Mouse (Mus musculus) megakaryocyte-erythroid progenitor cell, adult 5-6 weeks (primary cell): ENCODE results near the gene Iqgap2. TPM values are rescaled to one million over a fixed set of nuclear protein-coding genes. Genes with fewer than 3 reads are reported as not detected.

ENCODE experiments used
- ATAC-seq: replicated peaks from 2 replicates; pipeline ENCODE4 v1.8.0; 2016; ENCODE audit warnings: mild to moderate bottlenecking, inconsistent platforms; ENCODE audit not compliant: severe bottlenecking, poor library complexity, low FRiP score, low TSS enrichment
- total RNA-seq, 2 experiments: library from RNA; stranded (forward) in 1 of 2; stranded (reverse) in 1 of 2; fragments of 200-1000, 215-1000 nt in 1 of 2; fragments of >200 nt in 1 of 2; fragmentation: Nextera tagmentation in 1 of 2; gene quantifications; 2 replicates each; pipeline ENCODE4 v1.2.3; 2014 to 2017

Gene Iqgap2
- total RNA-seq, 2 experiments from 2014 or later, result 42.7 to 91.1 TPM

DNA sequence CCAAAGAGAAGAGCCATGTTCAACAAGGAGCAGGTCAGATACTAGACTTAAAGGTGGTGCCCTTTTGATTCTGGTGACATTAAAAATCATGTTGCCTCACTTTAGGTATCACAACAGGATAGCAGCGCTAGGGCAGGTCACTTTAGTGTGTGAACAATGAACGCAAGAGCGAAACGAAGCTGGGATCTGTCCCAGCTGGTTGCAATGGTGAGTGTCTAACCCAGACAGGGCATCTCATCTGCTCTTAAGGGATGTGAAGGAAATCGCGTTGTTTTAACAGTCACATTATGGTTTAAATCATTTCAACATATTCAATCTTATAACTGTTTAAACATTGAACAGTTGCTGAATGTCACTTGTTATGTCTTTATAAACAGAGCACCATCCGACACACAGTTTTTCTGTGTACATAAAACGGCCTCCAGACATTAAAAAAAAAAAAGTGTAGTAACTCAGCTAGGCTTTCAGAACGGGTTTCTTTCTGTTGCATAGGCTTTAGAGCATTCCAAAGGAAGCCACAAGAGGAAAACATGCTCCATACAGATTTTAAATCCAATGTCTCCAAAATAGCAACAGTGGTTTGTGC, 148.7 kb downstream of the Iqgap2 start:
- no peak for ATAC-seq

DNA sequence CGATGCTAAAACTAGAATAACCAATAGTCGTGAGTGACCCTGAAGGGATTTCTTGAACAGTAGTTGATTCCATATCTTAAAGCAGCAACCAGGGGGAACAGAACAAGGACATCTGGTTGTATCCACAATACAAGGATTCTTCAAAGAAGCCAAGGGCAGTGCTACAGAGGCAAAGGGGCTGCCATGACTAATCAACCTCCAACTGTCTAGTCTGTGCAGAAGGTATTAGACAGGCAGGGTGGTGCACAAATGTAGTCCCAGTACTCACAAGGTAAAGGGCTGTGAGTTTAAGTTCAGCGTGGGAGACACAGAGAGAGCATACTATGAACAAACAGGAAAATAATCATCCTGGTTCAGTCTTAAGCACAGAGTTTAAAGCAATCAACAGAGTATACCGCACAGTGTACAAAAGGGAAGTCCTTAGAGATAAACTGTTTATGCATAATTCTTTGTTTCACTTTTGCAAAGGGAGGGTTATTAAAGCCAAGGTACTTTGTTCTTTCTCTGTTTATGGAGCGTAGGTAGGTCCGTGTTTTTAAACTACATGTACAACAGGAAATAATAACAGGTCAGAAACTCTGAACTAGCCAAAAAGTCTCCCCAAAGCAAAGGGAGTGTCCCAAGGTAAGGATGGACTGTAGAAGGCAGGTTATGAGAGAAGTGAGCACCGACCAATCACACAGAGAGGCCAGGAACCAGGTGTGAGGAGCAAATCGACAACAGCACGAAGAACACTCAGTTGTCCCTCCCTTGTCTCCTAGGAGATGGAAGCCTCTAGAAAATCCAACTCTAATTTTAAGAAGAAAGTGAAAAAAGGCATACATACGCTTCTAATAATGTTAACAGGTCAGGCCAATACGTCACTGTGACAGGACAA, 149.7 kb downstream of the Iqgap2 start:
- no peak; the same call in 1 of the 2 replicates for ATAC-seq

DNA sequence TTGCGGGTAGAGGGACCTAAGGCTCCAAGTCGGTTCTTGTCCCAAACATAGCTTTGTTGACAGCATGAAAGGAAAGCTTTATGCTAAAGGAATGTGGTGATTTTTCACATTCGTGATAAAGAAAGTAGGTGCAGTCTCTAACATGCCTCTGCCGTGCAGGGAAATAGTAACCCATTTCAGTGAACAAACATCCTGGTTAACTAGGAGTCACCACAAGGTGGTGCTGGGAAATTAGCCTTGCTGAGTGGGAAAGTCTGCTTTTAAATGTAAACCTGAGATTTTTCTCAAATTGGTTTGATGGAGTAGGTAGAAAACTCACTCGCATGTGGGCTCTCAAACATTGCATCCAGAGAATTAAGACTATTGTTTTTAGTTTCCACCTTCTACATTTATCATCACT, 152.1 kb downstream of the Iqgap2 start:
- no peak for ATAC-seq

DNA sequence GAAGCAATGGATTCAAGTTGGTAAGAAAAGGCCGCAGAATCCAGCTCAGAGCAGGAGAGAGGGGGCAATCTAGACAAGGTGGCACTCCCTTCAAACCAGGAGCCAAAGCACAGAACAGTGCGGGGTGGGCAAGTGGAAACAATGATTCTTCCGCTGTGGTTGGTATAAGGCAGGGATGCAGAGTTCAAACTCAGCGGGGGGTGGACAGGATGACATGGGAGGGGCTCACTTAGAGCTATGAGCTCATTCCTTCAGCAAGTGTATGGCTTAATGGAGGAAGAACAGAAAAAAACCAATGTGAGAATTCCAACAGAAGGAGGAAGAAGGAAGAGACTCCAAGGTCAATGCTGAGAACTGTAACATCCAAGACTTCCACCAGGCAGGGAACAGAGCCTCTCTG, 161.2 kb downstream of the Iqgap2 start:
- no peak for ATAC-seq

DNA sequence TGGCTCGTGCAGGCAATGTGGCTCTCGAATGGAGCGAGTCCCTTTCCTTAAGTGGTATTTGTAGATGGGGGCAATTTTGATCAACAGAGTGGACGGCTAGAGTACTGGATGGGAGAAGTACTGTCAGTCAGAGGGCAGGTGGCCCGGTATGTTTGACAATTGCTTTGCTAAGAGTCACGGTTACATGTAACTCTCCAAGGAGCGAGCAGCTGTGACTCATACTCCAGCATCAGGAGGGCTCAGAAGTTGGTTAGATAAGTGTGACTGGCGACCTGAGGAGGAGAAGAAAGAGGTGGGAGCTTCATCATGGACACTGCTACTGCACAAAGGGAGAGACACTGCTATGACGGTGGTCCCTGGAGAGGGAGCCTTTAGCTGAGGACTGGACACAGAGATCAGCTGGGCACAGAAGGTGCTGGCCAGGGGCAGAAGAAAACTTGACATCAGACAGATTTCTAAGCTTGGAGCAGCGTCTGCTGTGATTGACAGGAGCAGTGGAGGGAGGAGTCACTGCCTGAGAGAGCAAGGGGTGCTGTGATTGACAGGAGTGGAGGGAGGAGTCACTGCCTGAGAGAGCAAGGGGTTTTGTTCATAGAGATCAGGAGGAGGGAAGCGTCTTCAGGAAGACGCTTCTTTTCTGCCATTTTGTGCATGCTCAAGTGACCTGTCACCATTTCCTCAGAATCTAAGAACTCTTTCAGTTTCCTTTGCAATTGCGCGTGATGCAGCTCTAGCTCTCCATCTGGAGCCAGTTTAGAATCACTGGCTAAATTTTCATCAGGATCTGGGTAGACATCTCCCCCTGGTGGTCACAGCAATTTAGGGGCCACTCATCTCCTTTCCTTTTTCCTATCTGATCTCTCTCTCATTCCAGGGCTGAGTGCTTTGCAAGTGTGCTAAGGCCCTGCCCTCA, 172.1 kb downstream of the Iqgap2 start:
- ATAC-seq, result peak; percentile 90

DNA sequence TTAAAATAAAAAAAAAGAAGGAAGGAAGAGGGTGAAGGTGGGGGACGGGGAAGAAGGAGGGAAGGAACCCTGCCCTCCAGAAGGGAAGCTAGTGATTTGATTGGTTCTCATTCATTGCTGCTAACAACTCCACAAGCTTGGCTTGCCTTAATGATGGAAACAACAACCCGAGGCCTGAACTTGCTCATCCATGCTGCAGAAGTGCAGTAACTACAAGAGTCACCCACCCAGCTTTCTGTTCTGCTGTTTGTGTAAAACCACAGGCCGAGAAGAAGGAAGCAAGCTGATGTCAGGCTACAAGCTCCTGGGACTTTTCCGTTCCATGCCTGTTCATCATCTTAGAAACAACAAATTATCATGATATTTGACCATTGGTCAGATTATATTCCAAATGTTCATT, 176.4 kb downstream of the Iqgap2 start:
- no peak for ATAC-seq

DNA sequence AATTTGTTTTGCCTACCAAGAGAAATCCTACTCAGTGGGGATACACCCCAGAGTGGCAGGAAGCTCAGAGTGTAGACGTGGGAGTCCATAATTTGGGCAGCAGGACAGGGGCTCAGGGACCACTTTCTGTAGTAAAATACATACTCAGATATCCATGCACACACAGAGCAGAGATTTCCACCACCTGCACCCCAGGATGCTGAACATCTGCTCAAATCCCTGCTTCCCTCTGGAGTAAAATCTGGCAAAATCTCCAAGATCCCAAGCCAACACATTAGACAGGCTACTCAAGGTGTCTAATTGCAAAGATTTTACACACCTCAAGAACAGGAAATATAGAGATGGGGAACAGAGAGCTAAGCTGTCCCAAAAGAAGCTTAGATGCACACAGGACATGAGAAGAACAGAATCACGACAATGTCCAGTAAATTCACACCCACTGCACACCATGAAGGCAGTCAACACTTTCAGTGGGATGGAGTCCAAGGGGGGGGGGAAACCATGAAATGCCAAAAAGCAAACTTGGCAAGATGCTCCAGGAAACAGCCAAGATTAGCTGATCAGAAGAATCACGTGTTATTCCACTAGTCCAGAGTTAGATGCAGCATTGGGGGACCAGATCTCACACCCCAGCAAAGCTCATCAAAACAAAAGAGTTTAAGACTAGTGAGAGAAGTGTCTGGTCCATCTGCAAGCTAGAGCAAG, 177.3 kb downstream of the Iqgap2 start:
- ATAC-seq, result no peak

DNA sequence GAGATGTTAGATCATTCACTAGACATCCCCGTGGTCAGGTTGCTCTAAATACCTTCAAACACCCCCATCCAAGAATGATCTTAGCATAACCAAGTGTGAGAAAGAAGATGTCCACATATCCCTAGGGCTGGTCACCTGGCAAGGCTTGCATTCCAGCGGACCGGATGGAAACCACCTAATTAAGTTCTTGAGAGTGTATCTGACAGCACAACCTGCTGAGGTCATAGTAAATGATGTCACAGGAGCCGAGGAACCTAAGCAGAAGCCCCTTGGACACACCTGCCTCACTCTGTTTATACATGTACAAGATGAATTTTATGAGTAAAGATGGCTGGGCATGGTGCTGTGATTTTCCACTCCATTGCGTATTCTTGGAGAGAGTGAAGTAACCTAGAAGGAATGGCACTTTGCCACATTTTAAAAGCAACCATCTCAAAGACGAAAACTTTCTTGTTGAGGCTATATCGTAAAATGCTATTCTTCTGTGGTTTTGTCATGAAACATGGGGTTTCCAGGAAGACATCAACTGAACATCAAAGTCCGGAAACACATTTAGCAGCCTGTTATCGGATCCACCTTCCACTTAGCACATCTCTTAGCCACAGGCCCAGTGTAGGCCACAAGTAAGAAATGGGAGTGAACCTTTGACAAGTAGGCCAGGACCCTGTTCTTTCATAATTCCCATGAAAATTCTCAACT, 179.0 kb downstream of the Iqgap2 start:
- ATAC-seq, result peak; percentile 57

DNA sequence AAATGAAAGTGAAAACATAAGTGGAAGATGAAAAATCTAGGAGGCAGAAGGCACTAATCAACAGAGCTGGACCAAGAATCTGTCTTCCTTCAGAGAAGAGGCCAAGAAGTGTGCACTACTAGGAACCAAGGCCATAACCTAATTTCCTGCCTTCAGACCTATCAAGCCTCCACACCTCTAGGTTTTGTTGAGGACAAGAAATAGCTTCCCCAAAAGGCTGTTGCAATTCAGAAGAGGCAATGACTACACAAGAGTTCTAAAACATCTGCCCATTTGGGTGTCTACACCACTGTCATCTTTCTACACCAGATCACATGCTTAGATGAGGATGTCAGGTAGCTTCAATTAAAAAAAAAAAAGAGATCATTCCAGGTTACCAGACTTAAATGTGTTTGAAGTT, 179.7 kb downstream of the Iqgap2 start:
- no peak for ATAC-seq

DNA sequence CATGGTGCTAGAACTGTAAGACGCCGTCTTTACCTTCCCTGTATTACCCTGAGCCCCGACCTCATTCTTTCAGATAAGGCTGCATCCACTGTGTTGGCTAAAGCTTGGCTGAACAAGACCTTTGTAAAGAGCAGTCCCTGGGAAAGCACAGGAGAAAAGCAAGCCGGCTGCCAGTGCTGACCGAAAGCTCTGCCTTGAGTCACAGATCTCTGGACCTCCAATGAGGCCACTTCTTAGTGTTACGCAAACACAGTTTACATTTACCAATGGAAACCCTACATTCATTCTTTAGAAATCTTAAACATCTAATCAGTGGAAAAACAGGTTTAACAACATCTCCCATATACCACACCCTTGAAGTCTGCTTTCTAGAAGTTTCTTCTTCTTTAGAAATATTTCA, 186.1 kb downstream of the Iqgap2 start:
- ATAC-seq, result no peak

DNA sequence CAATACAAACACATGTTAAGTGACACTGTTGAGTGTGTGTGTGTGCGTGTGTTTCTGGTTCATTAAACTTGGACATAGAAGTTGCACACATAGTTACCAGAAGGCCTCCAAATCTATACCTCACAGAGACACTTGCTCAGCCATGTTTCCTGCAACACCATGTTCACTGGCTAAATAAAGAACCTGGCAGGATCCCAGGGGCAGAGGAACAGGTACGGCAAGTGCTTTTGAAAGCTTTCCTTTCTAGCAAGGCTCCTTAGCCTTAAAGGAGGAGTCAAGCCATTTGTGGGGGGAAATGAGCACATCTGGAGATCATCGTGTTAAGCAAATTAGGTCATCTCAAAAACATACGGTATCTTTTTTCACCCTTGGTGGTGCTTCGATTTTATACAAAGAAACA, 188.3 kb downstream of the Iqgap2 start:
- ATAC-seq, result no peak

DNA sequence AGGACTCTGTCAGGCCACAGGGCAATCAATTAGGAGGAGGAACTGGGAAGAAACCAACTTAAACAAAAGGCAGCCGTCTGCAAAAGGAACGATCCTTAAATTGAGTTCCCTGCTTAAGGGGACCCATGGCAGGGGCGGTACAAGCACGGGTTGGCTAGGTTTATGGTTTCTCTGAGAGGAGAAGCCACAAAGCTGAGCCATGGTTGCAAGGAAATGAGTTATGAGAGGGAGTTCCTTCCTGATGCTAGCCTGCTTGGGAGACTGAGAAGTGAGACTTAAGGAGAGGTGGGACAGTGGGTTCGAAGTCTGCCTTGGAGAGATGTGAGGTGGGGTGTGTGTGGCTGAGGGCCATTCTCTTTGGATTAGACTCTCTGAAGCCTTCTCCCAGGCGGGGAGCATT, 193.8 kb downstream of the Iqgap2 start:
- no peak for ATAC-seq

DNA sequence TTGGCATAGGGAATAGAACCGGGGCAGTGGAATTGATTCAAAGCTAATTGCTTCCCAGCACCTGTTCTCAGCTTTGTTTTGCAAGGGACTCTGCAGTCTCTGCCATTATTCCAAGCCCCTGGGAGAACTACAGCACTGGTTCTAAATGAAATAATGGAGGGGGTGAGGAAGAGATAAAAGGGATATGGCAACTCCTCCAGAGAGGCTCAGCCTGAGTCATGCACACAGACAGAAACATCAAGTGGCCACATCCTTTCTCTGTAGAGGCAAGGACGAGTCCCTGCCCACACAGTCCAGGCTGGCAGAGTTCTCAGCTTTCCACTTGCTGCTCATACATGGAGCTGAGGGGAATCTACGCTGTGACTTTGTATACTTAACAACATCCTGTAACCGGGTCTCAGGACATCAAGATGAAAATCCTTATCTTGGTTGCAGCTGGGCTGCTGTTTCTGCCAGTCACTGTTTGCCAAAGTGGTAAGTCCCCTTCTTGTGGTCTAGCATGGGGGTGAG, 195.0 kb downstream of the Iqgap2 start, which contains the start of gene F2rl2:
Gene F2rl2 (plus strand): TSS at position 200 of the 510 bp plus-strand sequence.
- ATAC-seq, result peak; percentile 40

DNA sequence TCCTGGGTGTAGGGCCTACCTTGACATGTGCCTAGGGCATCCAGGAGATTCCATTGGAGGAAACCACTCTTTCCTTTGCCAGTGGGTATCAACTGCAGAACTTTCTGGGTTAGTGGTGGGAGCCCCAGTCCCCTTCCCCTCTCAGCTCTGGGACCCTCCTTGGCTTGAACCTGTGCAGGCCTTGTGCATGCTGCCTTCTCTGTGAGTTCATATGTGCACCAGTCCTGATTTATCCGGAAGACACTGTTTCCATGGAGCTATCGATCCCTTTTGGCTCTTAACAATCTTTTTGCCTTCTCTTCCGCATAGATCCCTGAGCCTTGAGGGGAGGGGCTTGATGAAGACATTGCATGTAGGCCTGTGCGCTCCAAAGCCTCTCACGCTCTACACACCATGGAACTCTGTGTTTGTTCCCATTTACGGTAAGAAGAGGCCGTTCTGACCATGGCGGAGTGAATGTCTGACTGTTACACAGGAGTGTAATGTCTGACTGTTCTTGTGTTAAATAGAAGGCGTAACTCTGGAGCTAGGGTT, 195.5 kb downstream of the Iqgap2 start:
- no peak for ATAC-seq

DNA sequence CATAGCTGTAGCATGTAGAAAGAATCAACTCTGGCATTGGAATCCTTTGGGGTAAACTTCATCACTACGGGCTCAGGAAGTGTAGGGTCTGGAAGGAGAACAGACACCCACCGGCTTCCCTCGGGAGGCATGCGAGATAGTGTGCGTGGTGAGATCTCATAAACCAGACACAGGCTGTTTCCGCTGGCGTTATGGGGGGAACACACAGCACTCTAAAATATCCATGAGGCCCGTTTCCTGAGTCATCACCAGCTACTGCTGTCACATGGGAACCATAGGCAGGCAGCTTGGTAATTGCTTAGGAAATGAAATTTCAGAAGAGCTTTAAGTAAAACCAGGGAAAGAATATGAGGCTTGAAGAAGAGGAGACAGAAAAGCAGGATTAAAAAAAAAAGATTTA, 199.5 kb downstream of the Iqgap2 start:
- no peak for ATAC-seq

DNA sequence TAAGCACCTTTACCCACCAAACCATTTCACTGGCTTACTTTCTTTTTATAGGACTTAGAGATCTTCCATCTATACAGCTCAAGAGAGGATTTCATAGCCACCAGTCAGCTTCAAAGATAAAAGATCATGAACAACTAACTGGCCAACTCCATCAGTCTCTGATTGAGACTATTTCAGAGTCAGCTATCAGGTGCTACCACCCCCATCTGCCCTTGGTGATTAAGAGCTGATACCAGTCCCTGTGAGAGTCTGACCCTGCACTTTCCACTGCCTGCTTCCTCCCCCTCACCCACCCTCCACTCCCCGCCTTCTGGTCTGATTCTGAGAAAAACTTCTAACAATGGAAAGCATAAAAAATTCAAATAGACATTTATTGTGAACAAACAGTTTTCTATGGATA, 203.1 kb downstream of the Iqgap2 start:
- ATAC-seq, result peak; percentile 82

DNA sequence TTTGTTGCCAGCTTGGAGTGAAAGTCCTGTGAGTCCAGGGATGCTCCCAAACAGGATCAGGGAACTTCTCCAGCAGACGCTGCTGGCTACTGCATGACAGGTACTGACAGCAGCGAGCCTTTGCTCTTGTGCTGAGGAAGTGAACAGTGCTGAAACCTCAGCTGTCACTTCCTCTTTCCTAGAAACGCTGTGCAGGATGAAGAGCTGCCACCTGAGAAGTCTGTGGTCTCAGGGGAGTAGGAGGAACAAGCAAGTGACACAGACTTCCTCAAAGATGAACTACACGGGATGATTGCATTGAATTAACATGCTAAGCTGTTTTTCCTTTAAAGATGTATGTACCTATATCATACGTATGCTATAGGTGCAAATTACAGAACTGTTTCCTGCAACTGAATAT, 206.0 kb downstream of the Iqgap2 start:
- no peak for ATAC-seq

DNA sequence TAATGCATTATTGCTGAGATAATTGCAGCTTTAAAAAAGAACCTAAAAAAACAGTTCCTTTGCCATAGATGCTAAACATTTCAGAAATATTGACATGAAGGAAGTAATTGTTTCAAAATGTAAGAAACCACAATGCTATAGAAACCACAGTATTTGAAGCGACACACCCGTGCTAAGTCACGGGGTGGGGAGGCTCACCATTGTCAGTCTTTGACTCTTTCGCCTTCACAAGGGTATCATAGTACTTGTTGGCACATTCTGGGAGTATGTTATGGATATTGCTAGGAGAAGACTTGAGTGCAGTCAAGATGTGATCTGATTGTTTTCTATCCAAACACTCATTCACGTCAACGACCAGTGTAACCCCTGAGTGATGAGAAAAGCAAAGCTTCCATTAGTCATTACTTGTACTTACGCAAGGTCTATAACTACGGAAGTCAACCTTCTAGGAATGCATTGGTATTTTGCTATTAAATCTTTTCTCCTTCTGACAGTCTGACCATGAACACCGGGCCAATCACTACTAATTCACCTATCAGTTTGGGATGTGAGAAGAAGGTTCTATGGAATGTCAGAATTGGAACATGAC, 207.0 kb downstream of the Iqgap2 start:
- ATAC-seq, result no peak
